Mouse (Mus musculus): Measurements from ENCODE around the gene Galntl6.

Galntl6 gene

DNA sequence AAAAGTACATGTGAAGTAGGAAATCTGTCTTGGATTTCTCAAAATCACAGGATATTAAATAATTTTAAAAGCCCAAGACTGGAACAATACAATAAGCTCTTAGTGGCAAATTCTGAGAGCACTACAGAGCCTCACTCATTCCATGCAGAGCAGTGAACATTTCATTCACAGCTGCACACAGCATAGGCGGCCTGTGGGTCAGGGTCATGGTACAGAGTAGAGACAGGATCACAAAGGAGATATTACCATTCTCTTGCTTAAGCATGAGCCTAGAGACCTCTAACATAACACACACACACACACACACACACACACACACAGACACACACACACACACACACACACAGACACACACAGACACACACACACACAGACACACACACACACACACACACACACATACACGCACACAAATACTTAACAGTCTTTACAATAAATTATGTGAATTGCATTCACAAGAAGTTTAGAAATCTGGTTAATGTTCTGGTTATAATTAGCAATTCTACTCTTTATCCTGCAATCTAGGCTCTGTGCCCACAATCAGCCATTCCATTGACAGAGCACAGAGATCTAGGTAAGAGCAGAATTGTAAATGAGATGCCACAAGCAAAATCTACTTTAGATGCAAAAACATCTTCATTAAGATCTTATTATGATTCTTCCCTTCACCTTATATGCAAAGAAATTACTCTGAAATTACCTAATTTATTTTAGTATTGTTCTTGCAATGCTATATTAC is 653.7 kb downstream of the Galntl6 start:
- no peak for DNase-seq (ENCODE audit: low read depth)

DNA sequence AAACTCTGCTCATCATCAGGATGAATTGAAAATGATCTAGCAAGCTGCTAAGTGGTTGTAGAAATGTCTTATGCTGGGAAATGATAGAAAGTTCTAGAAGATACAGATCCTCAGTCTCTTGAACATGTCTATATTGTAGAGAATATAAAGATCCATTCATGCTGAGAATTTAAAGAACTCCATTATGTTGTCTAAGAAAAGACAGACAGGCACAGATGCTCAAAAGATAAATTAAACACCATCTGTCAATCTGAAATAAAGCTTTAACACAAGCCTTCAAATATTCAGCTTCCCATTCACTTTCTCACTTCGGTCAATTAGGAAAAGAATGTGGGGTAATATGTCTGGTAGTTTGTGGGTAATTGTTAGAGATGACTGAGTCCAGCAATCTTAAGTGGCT is 658.8 kb downstream of the Galntl6 start:
- DNase-seq (ENCODE audit: low read depth): no peak

DNA sequence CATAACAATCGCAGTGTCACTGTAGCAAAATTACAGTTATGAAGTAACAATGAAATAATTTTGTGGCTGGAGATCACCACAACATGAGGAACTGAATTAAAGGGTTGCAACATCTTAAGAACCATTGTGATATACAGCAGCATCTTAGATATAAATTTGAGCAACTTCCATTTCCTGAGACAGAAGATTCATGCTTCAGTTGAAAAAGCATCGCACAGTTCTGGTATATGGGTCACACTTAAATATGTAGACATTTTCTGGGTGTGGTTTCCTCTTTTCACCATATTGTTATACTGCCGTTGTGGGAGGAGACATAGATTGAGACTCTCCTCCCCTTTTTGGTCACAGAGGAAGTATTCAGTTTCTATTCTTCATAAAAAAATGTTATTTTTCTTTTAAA is 667.6 kb downstream of the Galntl6 start:
- no peak for DNase-seq (ENCODE audit: low read depth)

DNA sequence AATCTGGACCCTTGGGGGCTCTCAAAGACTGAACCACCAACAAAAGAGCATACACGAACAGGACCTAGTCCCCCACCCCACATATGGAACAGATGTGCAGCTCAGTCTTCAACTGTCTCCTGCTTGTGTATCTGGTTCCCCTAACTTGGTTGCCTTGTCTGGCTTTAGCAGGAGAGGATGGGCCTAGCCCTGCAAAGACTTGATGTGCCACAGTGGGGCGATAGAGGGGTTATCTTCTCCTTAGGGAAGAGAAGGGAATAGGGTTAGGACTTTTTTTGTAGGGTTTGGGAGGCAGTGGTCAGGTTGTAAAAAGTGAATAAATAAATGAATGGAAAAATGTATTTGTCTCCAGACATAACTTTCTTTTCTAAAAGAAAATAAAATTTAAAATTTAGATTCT is 678.2 kb downstream of the Galntl6 start:
- DNase-seq (ENCODE audit: low read depth): no peak

DNA sequence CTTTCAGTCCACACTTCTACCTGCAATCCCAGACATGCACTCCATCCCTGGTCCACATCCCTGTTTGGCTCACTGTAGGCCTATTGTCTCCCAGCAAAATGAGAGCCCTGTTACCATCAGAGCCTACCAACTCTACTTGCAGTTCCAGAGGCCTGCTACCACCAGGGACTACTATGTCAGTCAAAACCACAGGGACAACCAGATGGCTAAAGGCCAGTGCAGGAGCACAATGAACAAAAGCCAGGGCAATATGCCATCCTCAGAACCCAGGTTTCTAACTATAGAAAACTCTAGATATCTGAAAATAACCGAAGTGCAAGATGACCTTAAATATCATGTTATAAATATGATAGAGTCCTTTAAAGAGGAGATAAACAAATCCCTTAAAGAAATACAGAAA is 683.7 kb downstream of the Galntl6 start:
- DNase-seq (ENCODE audit: low read depth): no peak

DNA sequence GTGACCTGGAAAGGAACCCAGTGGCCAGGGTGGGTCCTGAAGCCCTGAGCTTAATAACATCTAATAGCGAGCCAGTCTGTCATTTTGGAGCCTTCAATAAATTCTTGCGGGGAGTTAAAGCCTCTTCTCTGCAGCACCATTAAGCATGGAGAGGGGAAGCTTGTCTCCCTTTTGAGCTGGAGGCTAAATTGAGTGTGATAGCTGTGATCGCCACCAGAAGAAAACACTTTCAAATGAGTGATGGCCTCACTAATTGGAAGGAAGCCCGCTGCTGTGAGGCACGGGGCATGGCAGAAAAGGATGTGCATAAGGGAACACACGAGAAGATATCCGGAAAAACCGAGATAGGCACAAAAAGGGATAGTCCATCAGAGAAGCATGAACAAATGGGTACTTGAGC is 694.6 kb downstream of the Galntl6 start:
- DNase-seq (ENCODE audit: low read depth): no peak

DNA sequence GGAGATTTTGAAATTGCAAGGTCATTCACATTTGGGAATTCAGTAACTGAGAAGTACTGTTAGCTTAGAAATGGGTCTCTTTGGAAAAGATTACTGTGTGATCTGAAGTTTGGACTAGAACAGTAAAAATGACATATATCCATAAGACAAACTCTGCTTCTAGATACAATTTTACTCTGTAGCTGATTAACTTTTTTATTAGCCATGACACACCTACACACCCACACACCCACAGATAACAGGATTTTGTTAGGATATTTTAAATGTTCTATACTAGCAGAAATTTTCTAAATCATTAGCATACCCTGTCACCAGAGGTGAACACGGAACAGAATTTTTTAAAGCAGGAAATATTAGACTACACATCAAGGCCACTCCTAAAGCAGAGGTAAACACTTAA is 722.7 kb downstream of the Galntl6 start:
- no peak for DNase-seq (ENCODE audit: low read depth)

DNA sequence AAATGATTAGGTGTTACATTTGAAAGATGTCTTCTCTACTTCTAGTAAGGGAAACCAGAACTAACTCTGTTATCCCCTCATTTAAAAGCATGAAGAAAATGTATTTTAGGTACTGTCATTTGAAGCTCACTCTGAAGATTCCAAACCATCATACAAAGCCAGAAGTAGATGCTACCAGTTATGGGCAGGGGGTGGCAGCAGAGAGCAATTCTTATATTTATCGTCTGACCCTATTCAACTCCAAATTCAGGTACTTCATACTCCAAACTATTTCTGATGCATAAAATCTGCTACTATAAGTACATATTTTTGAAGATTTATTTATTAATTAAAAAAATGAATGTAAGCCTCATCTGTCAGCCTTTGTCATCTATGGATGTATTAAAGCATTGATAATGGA is 765.5 kb downstream of the Galntl6 start:
- peak; percentile 35 for DNase-seq (ENCODE audit: low read depth)

DNA sequence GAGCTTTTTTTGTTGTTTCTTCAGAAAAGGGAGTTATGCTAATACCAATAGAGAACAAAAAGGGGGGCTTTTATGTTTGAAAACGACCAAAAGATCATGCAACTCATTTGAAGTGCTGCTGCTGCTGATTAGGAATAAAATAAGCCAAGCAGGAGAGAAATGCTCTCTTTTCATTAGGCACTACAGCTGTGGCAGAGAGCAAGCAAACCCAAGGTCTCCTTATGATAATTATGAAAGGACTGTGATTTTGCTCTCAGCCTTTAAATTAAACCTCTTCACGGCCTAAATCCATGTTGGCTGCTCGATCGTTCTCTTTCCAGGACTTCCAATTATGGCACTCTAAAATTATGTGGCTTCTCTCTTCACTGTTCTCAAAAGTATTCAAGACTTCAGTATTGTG is 825.7 kb downstream of the Galntl6 start:
- no peak for DNase-seq (ENCODE audit: low read depth)

DNA sequence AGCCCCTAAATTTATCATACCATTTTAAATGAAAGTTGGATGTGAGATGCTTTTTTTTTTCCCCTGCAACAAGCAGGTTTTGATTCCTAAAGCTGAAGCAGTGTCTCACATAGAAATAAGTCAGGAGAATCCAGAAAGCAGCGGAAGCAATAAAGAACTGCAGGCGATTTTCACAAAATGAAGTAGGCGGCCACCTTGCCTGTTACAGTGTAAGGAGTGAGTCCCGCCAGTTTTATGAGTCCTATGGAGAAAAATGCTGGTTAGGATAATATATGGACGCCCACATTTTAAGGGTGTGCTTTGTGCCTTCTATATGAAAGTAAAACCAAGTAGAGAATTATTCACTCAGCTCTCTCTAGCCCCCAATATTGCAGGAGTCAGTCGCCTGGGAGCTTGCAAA is 827.5 kb downstream of the Galntl6 start:
- no peak for DNase-seq (ENCODE audit: low read depth)

DNA sequence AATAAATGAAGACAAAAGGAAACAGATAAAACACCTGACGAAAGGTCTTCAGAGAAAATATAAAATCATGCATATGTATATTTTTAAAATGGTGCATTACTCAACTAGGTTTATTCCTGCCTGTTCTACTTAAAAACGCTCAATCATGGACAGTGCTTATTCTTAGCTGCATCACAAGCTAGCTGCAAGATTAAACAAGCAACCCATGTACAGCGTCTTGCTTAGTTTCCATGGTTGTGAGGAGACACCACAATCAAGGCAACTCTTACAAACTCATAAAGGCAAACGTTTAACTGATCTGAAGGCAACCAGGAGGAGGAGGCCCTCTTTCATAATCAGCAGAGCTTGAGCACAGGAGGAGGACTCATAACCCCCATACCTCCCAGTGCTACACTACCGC is 830.7 kb downstream of the Galntl6 start:
- no peak for DNase-seq (ENCODE audit: low read depth)

DNA sequence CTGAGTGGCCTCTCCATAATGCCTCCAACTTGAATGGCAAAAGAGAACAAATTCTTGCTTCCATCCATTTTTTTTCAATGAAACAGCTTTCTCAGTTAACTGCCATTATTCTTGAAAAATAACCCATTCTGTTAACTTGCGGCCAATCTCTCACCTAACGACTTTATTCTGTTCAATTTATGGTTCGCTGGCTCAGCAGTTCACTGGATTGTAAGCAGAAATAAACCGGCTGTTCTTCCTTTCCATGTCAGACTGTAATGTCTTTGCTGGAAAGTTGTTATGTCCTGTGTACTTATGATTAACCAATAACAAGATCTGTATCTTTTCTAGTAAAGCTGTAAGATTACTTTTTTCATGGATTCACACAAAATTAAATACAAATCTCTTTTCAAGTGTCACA is 837.8 kb downstream of the Galntl6 start:
- no peak for DNase-seq (ENCODE audit: low read depth)

DNA sequence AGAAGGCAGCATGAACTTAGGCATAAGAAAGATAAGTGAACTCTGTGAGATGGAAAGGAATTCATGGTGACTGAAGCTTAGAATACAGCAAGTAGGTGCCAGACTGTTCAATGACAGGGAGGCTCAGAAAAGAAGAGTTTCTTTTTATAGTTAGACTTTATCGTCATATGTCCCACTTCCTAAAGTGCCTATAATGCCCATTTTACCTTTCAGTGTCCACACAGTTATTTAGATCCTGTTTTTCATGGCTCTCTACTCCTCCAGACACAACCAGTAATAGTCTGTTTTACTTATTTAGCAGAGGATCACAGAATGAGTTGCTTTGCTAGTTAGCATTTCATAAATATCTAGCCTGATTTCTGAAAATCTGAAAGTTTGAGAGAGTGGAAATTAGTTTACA is 838.7 kb downstream of the Galntl6 start:
- DNase-seq (ENCODE audit: low read depth): no peak

DNA sequence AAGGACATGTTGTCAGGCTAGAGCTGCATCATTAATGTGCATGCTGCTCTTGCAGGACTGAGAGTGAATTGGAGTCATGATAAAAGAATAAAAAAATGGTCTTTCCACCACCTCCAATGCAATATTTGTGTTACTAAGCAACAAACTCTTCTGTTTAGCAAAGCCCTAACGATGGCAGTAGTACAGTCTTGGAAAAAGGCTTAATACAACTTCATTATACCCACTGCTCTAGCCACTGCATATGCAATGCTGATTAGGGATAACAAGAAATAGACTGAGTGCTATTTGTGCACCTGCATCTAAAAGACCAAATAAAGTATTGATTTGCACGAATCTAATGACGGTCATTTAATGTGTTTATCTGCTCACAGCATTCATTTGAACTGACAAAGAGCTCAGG is 880.2 kb downstream of the Galntl6 start:
- no peak for DNase-seq (ENCODE audit: low read depth)

DNA sequence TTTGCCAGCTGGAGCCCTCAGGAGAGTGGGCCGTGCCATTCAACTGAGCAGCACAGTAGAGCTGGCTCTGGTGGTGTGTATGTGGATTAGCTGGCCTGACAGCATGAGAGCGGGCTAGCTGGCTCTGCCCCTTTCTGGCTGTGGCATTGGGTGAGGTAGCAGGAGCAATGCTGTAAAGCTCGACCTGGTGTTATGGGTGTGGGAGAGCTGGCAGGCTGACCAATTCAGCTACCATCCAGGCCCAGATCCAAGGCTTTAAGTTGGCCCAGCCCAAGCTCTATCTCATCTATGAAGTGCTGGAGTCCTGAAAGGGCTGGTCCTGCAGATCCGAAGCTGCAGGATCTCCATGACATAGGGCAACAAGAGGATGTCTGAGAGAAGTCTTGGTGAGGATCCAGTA is 886.9 kb downstream of the Galntl6 start:
- DNase-seq (ENCODE audit: low read depth): no peak

DNA sequence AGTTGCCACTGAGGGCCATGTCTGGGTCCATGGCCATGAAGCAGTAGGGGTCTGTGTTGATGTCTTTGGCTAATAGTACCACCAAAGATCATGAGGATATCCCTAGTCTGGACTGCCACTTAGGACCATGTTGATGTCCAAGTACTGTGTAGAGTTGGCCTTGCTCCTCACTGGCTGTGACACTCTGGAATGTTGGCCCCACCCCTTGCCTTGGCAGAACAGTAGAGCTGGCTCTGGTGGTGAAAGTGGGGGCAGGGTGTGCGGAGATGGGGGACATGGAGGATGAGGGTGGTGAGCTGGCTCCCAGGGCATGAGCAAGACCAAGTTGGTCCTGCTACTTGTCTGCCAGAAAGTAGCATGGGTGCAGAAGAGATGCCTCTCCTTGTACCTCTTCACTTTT is 887.3 kb downstream of the Galntl6 start:
- DNase-seq (ENCODE audit: low read depth): no peak

DNA sequence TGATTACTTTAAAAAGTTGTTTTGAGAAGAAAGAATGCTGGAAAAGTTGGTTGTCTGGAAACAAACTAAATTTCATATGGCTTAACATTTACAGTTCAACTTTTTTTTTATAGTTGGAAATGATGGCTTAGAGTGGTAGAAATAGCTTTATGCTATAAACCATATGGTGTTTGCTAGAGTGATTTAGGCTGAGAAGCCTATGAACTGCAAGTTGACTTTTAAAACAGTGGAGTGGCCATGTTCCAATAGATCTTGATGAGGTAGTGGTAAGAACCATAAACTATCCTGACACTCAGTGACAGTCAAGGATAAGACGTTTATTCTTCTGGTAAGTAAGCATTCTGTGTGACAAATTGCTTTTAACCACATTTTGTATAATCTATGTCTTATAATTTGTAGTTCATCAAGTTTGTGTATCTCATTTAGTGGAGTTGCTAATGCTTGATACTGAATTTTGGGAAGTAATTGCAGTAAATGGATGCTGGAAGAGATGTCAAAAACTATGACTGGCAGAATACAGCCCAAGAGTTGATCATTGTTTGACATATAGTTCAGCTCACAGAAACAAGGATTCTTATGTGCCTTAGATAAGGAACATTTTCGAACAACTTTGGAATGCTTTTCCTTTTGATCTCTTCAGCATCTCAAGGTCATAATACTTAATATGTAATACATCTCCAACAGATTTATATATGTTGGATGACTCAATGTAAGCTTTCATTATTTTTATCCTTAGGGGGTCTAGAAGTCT is 888.8 kb downstream of the Galntl6 start:
- no peak for DNase-seq (ENCODE audit: low read depth)

DNA sequence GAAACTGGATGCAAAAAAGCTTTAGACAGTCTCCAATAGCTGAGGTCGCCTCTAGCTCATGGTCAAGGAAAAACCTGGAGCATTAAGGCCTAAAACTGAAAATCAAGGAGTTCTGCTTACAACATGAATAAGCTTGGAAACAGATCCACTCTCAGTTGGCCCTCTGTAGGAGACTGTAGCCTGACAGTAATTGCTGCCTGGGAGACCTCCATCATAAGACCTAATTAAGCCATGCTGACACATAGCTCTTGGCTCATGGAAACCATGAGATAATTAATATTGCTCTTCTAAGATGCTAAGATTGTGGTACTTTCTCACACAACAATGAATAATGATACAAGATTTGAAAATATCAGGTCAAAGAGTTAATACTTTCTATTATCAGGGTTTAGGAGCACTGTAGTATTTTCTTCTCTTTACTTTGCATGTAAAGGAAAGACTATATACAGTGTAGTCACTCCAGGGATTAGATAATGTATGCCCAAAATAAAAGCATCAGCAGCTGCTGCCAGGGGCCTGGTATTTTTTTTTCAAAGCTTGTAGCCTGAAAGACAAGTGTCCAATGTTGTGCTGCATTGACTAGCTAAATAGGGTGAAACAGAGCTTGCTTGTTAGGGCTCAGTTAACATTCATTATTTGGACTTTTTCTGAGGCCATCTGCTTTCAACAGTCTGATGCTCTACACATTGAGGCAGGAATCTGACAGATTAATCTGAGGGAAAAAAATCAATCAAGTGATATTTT is 922.8 kb downstream of the Galntl6 start:
- no peak for DNase-seq (ENCODE audit: low read depth)

DNA sequence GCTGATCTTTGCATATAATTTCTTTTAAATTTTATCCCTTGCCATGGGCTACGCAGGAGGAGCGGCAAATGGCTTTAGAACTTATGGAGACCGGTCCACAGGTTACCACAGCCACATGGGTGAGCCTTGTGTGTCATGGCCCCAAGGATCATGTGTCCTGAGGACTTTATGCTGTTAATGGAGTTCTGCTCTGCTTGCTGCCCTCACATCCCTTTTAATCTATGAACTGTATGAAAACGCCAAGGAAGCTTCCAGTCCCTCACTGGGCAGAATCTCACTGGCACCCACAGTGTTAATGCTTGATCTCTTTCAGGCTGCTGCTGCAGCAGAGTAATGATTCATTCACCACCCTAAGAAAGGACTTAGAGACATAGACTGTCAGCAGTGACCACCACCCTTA is 935.1 kb downstream of the Galntl6 start:
- no peak for DNase-seq (ENCODE audit: low read depth)

DNA sequence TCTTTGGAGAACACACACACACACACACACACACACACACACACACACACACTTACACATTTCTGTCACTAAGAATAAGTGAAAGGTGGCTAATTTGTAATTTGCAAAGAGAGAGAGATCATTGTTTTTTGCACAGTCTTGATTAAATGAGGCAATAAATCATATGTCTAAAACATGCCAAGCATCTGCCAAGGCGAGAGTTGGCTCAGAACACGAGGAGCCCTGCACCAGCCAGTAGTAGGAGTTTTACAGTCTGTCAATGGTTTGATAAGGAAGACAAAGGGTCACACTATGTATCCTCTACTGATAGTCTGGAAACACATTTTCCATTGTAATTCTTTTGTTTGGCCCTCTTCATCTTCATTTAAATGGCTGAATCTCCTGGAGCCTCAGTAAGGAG is 938.3 kb downstream of the Galntl6 start:
- DNase-seq (ENCODE audit: low read depth): no peak

DNA sequence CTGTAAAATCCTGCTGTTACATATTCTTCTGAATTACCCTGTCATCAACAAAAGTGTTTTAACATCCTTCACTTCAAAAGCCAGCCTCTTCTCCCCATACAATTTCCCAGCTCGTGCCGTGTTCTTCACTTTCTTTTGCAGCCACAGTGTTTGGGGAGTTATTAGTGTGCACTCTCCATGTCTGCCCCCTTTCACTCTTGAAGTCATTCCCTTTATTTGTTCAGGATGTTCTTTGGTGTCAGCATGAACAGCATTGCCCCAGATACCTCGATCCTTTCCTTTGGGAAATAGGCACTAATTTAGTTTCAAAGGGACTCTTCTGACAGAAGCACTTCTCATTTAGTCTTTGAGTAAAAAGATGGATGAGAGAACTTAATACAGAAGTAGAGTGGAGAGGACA is 939.6 kb downstream of the Galntl6 start:
- DNase-seq (ENCODE audit: low read depth): no peak

DNA sequence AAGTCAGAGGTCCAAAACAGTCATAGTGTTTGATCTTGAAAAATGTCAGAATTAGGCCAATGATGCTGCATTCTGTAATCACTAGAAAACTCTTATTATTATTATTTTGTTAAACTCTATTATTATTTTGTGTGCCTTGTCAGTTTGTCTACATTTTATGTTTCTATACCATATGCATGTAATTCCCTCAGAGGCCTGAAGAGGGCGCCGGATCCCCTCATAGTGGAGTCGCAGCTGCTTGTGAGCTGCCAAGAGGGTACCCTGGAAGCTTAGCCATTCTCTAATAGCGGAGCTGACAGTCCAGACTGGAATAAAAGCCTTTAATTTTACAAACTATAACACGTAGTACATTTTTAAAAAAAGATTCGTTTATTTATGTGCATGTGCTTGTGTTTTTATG is 945.8 kb downstream of the Galntl6 start:
- peak; percentile 4 for DNase-seq (ENCODE audit: low read depth)

DNA sequence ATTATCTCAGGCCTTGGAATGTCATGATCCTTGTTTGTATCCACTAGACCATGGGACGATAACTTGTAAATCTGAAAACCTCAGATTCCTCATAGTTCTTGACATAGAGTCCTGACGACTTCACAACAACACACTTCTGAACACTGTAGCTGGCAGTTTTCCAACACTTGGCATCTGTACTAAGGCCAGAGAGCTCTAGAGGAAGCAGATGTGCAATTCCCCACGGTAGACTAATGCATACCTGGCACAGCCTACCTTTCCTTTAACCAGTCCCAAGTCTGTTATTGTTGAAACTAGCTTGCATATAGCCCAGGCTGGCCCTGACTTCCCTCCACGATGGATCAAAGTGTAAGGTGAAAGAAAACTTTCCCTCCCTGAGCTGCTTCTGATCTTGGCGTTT is 946.9 kb downstream of the Galntl6 start:
- no peak for DNase-seq (ENCODE audit: low read depth)

Data from NIH3T3 (cell line).